Comparison of ENCODE assay signal across 11 mouse cellular contexts in genomic region chr16:87834296-87834695, GRCm38 (mm10).
A peak's percentile ranks its signal among the peaks of the same experiment; 100 is the strongest.
DNase-seq lines count a peak whose midpoint lies in the region; ATAC-seq lines count a peak whose summit lies in the region.
"Had no signal": no experiment of that assay in that cellular context is flagged by ENCODE, and none has a peak within 500 bp of the region (broad histone marks: within the 10 kb centered on the region; RNA-seq: fewer than 3 reads in every experiment).

No protein-coding gene starts in this region.

- ATAC-seq in forebrain, embryonic 14.5 days, result peak; percentile 44; the same call in 1 of the 2 replicates
- ATAC-seq in forebrain, embryonic 16.5 days, result no peak
- peak; percentile 62; the same call in 1 of the 2 replicates for ATAC-seq in hindbrain, embryonic 14.5 days (ENCODE audit: low FRiP score)
- peak; percentile 75 for ATAC-seq in midbrain, embryonic 13.5 days

- no peaks in the 10 kb centered on the region for H3K9me3 ChIP-seq in forebrain, embryonic 14.5 days (replicated peaks; ENCODE audit: control insufficient read depth, low read length)
- no peaks in the 10 kb centered on the region for H3K9me3 ChIP-seq in forebrain, embryonic 16.5 days (ENCODE audit: control insufficient read depth, low read length)
- H3K9me3 ChIP-seq in hindbrain, embryonic 14.5 days (ENCODE audit: control insufficient read depth, low read length), result no peaks in the 10 kb centered on the region
- no peaks in the 10 kb centered on the region for H3K9me3 ChIP-seq in midbrain, embryonic 13.5 days
- H3K9me3 ChIP-seq: heart, embryonic 15.5 days; liver, embryonic 13.5 days had no signal

- H3K4me3 ChIP-seq in forebrain, embryonic 14.5 days (ENCODE audit: low read depth, low read length), result no peak overlapping the region
- no peak overlapping the region for H3K4me3 ChIP-seq in forebrain, embryonic 16.5 days (replicated peaks; ENCODE audit: low read length)
- H3K4me3 ChIP-seq in hindbrain, embryonic 14.5 days (replicated peaks; ENCODE audit: low read length), result no peak overlapping the region
- no peak overlapping the region for H3K4me3 ChIP-seq in midbrain, embryonic 13.5 days (replicated peaks)
- H3K4me3 ChIP-seq: heart, embryonic 15.5 days; liver, embryonic 13.5 days had no signal

- DNase-seq in forebrain, embryonic 14.5 days (ENCODE audit: low spot score), result peak; percentile 19
- DNase-seq in hindbrain, embryonic 14.5 days (ENCODE audit: low spot score), result no peak
- peak; percentile 40 for DNase-seq in retina, embryonic 14.5 days (ENCODE audit: low spot score)
- DNase-seq in layer of hippocampus, adult 11-12 months (ENCODE audit: low spot score), result no peak
- DNase-seq in adrenal gland, postnatal 36 days, result no peak
- DNase-seq: cerebellum, adult 11-12 months; liver, embryonic 13.5 days; thymus, postnatal 36 days had no signal

- H3K27ac ChIP-seq in forebrain, embryonic 14.5 days (ENCODE audit: low read depth, low read length), result no peak overlapping the region
- no peak overlapping the region for H3K27ac ChIP-seq in forebrain, embryonic 16.5 days (ENCODE audit: low read length)
- peak overlapping the region; percentile 26; the same call in 1 of the 2 replicates for H3K27ac ChIP-seq in hindbrain, embryonic 14.5 days
- H3K27ac ChIP-seq in midbrain, embryonic 13.5 days, result peak overlapping the region; percentile 70
- H3K27ac ChIP-seq: heart, embryonic 15.5 days; liver, embryonic 13.5 days had no signal

- H3K36me3 ChIP-seq in forebrain, embryonic 14.5 days (ENCODE audit: control insufficient read depth, insufficient read depth, low read length), result no peaks in the 10 kb centered on the region
- H3K36me3 ChIP-seq in forebrain, embryonic 16.5 days (ENCODE audit: control insufficient read depth, insufficient read depth), result no peaks in the 10 kb centered on the region
- no peaks in the 10 kb centered on the region for H3K36me3 ChIP-seq in hindbrain, embryonic 14.5 days (replicated peaks; ENCODE audit: control insufficient read depth, insufficient read depth)
- no peaks in the 10 kb centered on the region for H3K36me3 ChIP-seq in midbrain, embryonic 13.5 days
- H3K36me3 ChIP-seq: heart, embryonic 15.5 days; liver, embryonic 13.5 days had no signal

- no peak overlapping the region for H3K9ac ChIP-seq in forebrain, embryonic 14.5 days (ENCODE audit: low read length)
- H3K9ac ChIP-seq in forebrain, embryonic 16.5 days (replicated peaks; ENCODE audit: low read depth, low read length), result no peak overlapping the region
- H3K9ac ChIP-seq in hindbrain, embryonic 14.5 days, result no peak overlapping the region
- no peak overlapping the region for H3K9ac ChIP-seq in midbrain, embryonic 13.5 days (replicated peaks)
- H3K9ac ChIP-seq: heart, embryonic 15.5 days; liver, embryonic 13.5 days had no signal

- peaks cover 4% of the 10 kb centered on the region; the same call in 1 of the 2 replicates for H3K4me1 ChIP-seq in forebrain, embryonic 14.5 days (ENCODE audit: control insufficient read depth, insufficient read depth, low read length)
- H3K4me1 ChIP-seq in forebrain, embryonic 16.5 days (replicated peaks; ENCODE audit: control insufficient read depth, insufficient read depth, low read length), result no peaks in the 10 kb centered on the region
- H3K4me1 ChIP-seq in hindbrain, embryonic 14.5 days (replicated peaks; ENCODE audit: control insufficient read depth, insufficient read depth, low read length), result peaks cover 9% of the 10 kb centered on the region; the same call in 1 of the 2 replicates
- peaks cover 21% of the 10 kb centered on the region for H3K4me1 ChIP-seq in midbrain, embryonic 13.5 days (replicated peaks)
- H3K4me1 ChIP-seq: heart, embryonic 15.5 days; liver, embryonic 13.5 days had no signal

- WGBS in forebrain, embryonic 14.5 days, result 64% methylated on average over 7 of the region's 7 CpGs
- WGBS in forebrain, embryonic 16.5 days, result 52% methylated on average over 7 of the region's 7 CpGs
- 45% methylated on average over 7 of the region's 7 CpGs for WGBS in hindbrain, embryonic 14.5 days
- 50% methylated on average over 7 of the region's 7 CpGs for WGBS in midbrain, embryonic 13.5 days

- no peak overlapping the region for H3K4me2 ChIP-seq in forebrain, embryonic 14.5 days (ENCODE audit: low read length)
- no peak overlapping the region for H3K4me2 ChIP-seq in forebrain, embryonic 16.5 days (ENCODE audit: low read length)
- no peak overlapping the region for H3K4me2 ChIP-seq in hindbrain, embryonic 14.5 days (replicated peaks)
- 0 out of 2 replicates have a peak overlapping the region, but pooled peaks have one; percentile 5 for H3K4me2 ChIP-seq in midbrain, embryonic 13.5 days (replicated peaks)
- H3K4me2 ChIP-seq: heart, embryonic 15.5 days; liver, embryonic 13.5 days had no signal

- no peaks in the 10 kb centered on the region for H3K27me3 ChIP-seq in forebrain, embryonic 14.5 days (replicated peaks; ENCODE audit: control insufficient read depth, insufficient read depth, low read length)
- no peaks in the 10 kb centered on the region for H3K27me3 ChIP-seq in forebrain, embryonic 16.5 days (replicated peaks; ENCODE audit: control insufficient read depth, insufficient read depth, low read length)
- no peaks in the 10 kb centered on the region for H3K27me3 ChIP-seq in hindbrain, embryonic 14.5 days (ENCODE audit: control insufficient read depth, insufficient read depth, low read length)
- H3K27me3 ChIP-seq in midbrain, embryonic 13.5 days, result no peaks in the 10 kb centered on the region
- H3K27me3 ChIP-seq: heart, embryonic 15.5 days; liver, embryonic 13.5 days had no signal

Comparison
In these comparisons a context has a peak if more than half of its experiments do, and no peak if none do; other contexts are left out.
1. DNase-seq: peak in forebrain, embryonic 14.5 days (single experiment) and retina, embryonic 14.5 days (single experiment); none in hindbrain, embryonic 14.5 days (single experiment), layer of hippocampus, adult 11-12 months (single experiment) and adrenal gland, postnatal 36 days (0 of 2).
2. H3K27ac ChIP-seq: peak in hindbrain, embryonic 14.5 days (single experiment) and midbrain, embryonic 13.5 days (single experiment); none in forebrain, embryonic 14.5 days (single experiment) and forebrain, embryonic 16.5 days (single experiment).